Mouse (Mus musculus) left cerebral cortex, adult 18-20 months (tissue): ENCODE data around the gene Cela2a. TPM values are rescaled to one million over a fixed set of nuclear protein-coding genes. Genes with fewer than 3 reads are reported as not detected.
A peak's percentile ranks its signal among the peaks of the same experiment; 100 is the strongest.

Experiments used
- DNase-seq, 2 experiments: peaks; one replicate each; pipeline ENCODE4 v3.0.0; 2021 to 2022; ENCODE audit warnings: low spot score in 2 of 2, mixed read lengths in 1 of 2
- long read RNA-seq, 2 experiments: library from polyadenylated mRNA; stranded (forward); transcript quantifications; one replicate each; pipeline ENCODE4 v2.0.0; 2021
- total RNA-seq, 2 experiments: library from RNA; stranded (reverse); gene quantifications; 2 replicates each; pipeline ENCODE4 v1.2.3; 2021

Cela2a gene
- not detected for total RNA-seq
- long read RNA-seq, experiment 1: 0 reads
- long read RNA-seq, experiment 2, partial matches to known transcripts: 0 of 1 reads
- long read RNA-seq, experiment 2, other reads (novel, unspliced or antisense): 0 of 1 reads

GRCm38 (mm10) chr4:141826060-141826459 lies at the start of gene Cela2a:
Gene Cela2a, minus strand, starts transcription at chr4:141826160.
- DNase-seq: no peak

GRCm38 (mm10) chr4:141875481-141876108 lies 49.6 kb upstream of the Cela2a start:
- DNase-seq: no peak

GRCm38 (mm10) chr4:141874601-141875460 lies 48.9 kb upstream of the Cela2a start, which contains the start of gene Efhd2:
Gene Efhd2, minus strand, starts transcription at chr4:141874920.
- DNase-seq: peak; percentile 70 to 88

- no peak for DNase-seq
These were observed 48.2 kb upstream of the Cela2a start for GRCm38 (mm10) chr4:141874111-141874600.

GRCm38 (mm10) chr4:141872977-141873376 lies 47.0 kb upstream of the Cela2a start:
- DNase-seq: no peak

- peak in 1 of 2 experiments; percentile 4 for DNase-seq
These were observed 45.9 kb upstream of the Cela2a start for GRCm38 (mm10) chr4:141871909-141872308.

GRCm38 (mm10) chr4:141871333-141871725 lies 45.4 kb upstream of the Cela2a start:
- peak in 1 of 2 experiments; percentile 9 for DNase-seq

- no peak for DNase-seq
These were observed 44.8 kb upstream of the Cela2a start for GRCm38 (mm10) chr4:141870666-141871332.

- peak in 1 of 2 experiments; percentile 21 for DNase-seq
These were observed 43.7 kb upstream of the Cela2a start for GRCm38 (mm10) chr4:141869436-141870215.

- DNase-seq: no peak
These were observed 42.1 kb upstream of the Cela2a start for GRCm38 (mm10) chr4:141868051-141868450.

- peak in 1 of 2 experiments; percentile 51 for DNase-seq
These were observed 41.5 kb upstream of the Cela2a start for GRCm38 (mm10) chr4:141867498-141867897.

- DNase-seq: peak in 1 of 2 experiments; percentile 56
These were observed 41.1 kb upstream of the Cela2a start for GRCm38 (mm10) chr4:141866933-141867490.

GRCm38 (mm10) chr4:141865600-141865999 lies 39.6 kb upstream of the Cela2a start:
- no peak for DNase-seq

GRCm38 (mm10) chr4:141865006-141865405 lies 39.0 kb upstream of the Cela2a start:
- DNase-seq: peak in 1 of 2 experiments; percentile 18

- DNase-seq: no peak
These were observed 38.5 kb upstream of the Cela2a start for GRCm38 (mm10) chr4:141864506-141864905.

- DNase-seq: no peak
These were observed 37.8 kb upstream of the Cela2a start for GRCm38 (mm10) chr4:141863726-141864280.

- no peak for DNase-seq
These were observed 36.9 kb upstream of the Cela2a start for GRCm38 (mm10) chr4:141862867-141863266.

GRCm38 (mm10) chr4:141861591-141862295 lies 35.8 kb upstream of the Cela2a start:
- no peak for DNase-seq

- DNase-seq: no peak
These were observed 34.4 kb upstream of the Cela2a start for GRCm38 (mm10) chr4:141860246-141860841.
